Mouse (Mus musculus): ENCODE measurements around the gene Fzr1. TPM values are rescaled to one million over a fixed set of nuclear protein-coding genes. Genes with fewer than 3 reads are reported as not detected.

Fzr1 gene
- total and polyA plus RNA-seq, 2 experiments from 2014 or later, result 47.6 to 48.4 TPM

- ATAC-seq (ENCODE audit: insufficient read depth, low read depth) (no peak), DNase-seq (ENCODE audit: low spot score) (no peak)
- Histone ChIP-seq H3K27me3 (ENCODE audit: control insufficient read depth, insufficient read depth, low read length) (no peaks in the 10 kb centered on the region), H3K4me1 (ENCODE audit: control insufficient read depth, insufficient read depth) (peaks cover 17% of the 10 kb centered on the region), H3K4me2 (ENCODE audit: low read depth, low read length) (no peak overlapping the region), H3K4me3 (ENCODE audit: low read depth, low read length) (no peak overlapping the region), H3K9ac (replicated peaks; ENCODE audit: low read depth, low read length) (no peak overlapping the region), H3K9me3 (replicated peaks; ENCODE audit: control insufficient read depth, low read length) (no peaks in the 10 kb centered on the region), H3K27ac (ENCODE audit: low read depth) (no peak overlapping the region), H3K36me3 (replicated peaks; ENCODE audit: control insufficient read depth, insufficient read depth, low read length) (peaks cover 34% of the 10 kb centered on the region)
- no peak for TF ChIP-seq EP300 (IDR thresholded peaks at IDR 0.05; ENCODE audit: low read depth)
- no peak for TF ChIP-seq CTCF (IDR thresholded peaks at IDR 0.05; ENCODE audit: low read depth)
- WGBS, result 91% methylated on average over 10 of the region's 10 CpGs
Observed at GRCm38 (mm10) chr10:81375322-81375721, 3.0 kb downstream of the Fzr1 start.

GRCm38 (mm10) chr10:81367207-81367495 lies 11.2 kb downstream of the Fzr1 start:
- H3K9ac ChIP-seq (replicated peaks; ENCODE audit: low read depth, low read length), result no peak overlapping the region
- H3K4me2 ChIP-seq (ENCODE audit: low read depth, low read length), result no peak overlapping the region
- peaks cover 3% of the 10 kb centered on the region; the same call in 1 of the 2 replicates for H3K27me3 ChIP-seq (ENCODE audit: control insufficient read depth, insufficient read depth, low read length)
- DNase-seq (ENCODE audit: low spot score), result no peak
- H3K4me1 ChIP-seq (ENCODE audit: control insufficient read depth, insufficient read depth), result peaks cover 29% of the 10 kb centered on the region
- no peak overlapping the region for H3K27ac ChIP-seq (ENCODE audit: low read depth)
- no peak for ATAC-seq (ENCODE audit: insufficient read depth, low read depth)
- peaks cover 53% of the 10 kb centered on the region for H3K36me3 ChIP-seq (replicated peaks; ENCODE audit: control insufficient read depth, insufficient read depth, low read length)
- H3K9me3 ChIP-seq (replicated peaks; ENCODE audit: control insufficient read depth, low read length), result no peaks in the 10 kb centered on the region
- H3K4me3 ChIP-seq (ENCODE audit: low read depth, low read length), result no peak overlapping the region
- WGBS, result 92% methylated on average over 6 of the region's 6 CpGs
- TF ChIP-seq EP300 (IDR thresholded peaks at IDR 0.05; ENCODE audit: low read depth), result no peak
- no peak for TF ChIP-seq CTCF (IDR thresholded peaks at IDR 0.05; ENCODE audit: low read depth)

- H3K36me3 ChIP-seq (replicated peaks; ENCODE audit: control insufficient read depth, insufficient read depth, low read length), result peaks cover 53% of the 10 kb centered on the region
- no peaks in the 10 kb centered on the region for H3K9me3 ChIP-seq (replicated peaks; ENCODE audit: control insufficient read depth, low read length)
- peaks cover 3% of the 10 kb centered on the region; the same call in 1 of the 2 replicates for H3K27me3 ChIP-seq (ENCODE audit: control insufficient read depth, insufficient read depth, low read length)
- DNase-seq (ENCODE audit: low spot score) (no peak), ATAC-seq (ENCODE audit: insufficient read depth, low read depth) (no peak)
- peaks cover 31% of the 10 kb centered on the region for H3K4me1 ChIP-seq (ENCODE audit: control insufficient read depth, insufficient read depth)
- no peak overlapping the region for H3K27ac ChIP-seq (ENCODE audit: low read depth)
- no peak for TF ChIP-seq EP300 (IDR thresholded peaks at IDR 0.05; ENCODE audit: low read depth)
- no peak for TF ChIP-seq CTCF (IDR thresholded peaks at IDR 0.05; ENCODE audit: low read depth)
- no peak overlapping the region for H3K9ac ChIP-seq (replicated peaks; ENCODE audit: low read depth, low read length)
- 44% methylated on average over 6 of the region's 6 CpGs for WGBS
- H3K4me2 ChIP-seq (ENCODE audit: low read depth, low read length), result no peak overlapping the region
- H3K4me3 ChIP-seq (ENCODE audit: low read depth, low read length), result no peak overlapping the region
Observed at GRCm38 (mm10) chr10:81366477-81367206, 11.7 kb downstream of the Fzr1 start.

GRCm38 (mm10) chr10:81365672-81366476 lies 12.4 kb downstream of the Fzr1 start, which contains the start of gene 4930404N11Rik:
TSS of gene 4930404N11Rik (minus strand) at chr10:81365816.
- H3K4me2 ChIP-seq (ENCODE audit: low read depth, low read length), result peak within 1 kb of the TSS; percentile 68
- H3K4me1 ChIP-seq (ENCODE audit: control insufficient read depth, insufficient read depth), result peaks cover 31% of the 10 kb centered on the region
- WGBS, result 31% methylated on average over 12 of the region's 12 CpGs
- no peak for DNase-seq (ENCODE audit: low spot score)
- H3K36me3 ChIP-seq (replicated peaks; ENCODE audit: control insufficient read depth, insufficient read depth, low read length), result peaks cover 53% of the 10 kb centered on the region
- H3K4me3 ChIP-seq (ENCODE audit: low read depth, low read length), result peak within 1 kb of the TSS; percentile 41
- no peak within 1 kb of the TSS for H3K27ac ChIP-seq (ENCODE audit: low read depth)
- no peak for ATAC-seq (ENCODE audit: insufficient read depth, low read depth)
- TF ChIP-seq EP300 (IDR thresholded peaks at IDR 0.05; ENCODE audit: low read depth) (no peak), CTCF (IDR thresholded peaks at IDR 0.05; ENCODE audit: low read depth) (no peak)
- no peaks in the 10 kb centered on the region for H3K9me3 ChIP-seq (replicated peaks; ENCODE audit: control insufficient read depth, low read length)
- H3K9ac ChIP-seq (replicated peaks; ENCODE audit: low read depth, low read length), result 0 out of 2 replicates have a peak within 1 kb of the TSS, but pooled peaks have one; percentile 51
- H3K27me3 ChIP-seq (ENCODE audit: control insufficient read depth, insufficient read depth, low read length), result peaks cover 3% of the 10 kb centered on the region; the same call in 1 of the 2 replicates

- Histone ChIP-seq H3K4me2 (ENCODE audit: low read depth, low read length) (peak overlapping the region; percentile 68; the same call in 1 of the 2 replicates), H3K27me3 (ENCODE audit: control insufficient read depth, insufficient read depth, low read length) (peaks cover 3% of the 10 kb centered on the region; the same call in 1 of the 2 replicates), H3K27ac (ENCODE audit: low read depth) (no peak overlapping the region), H3K4me3 (ENCODE audit: low read depth, low read length) (no peak overlapping the region), H3K36me3 (replicated peaks; ENCODE audit: control insufficient read depth, insufficient read depth, low read length) (peaks cover 46% of the 10 kb centered on the region), H3K4me1 (ENCODE audit: control insufficient read depth, insufficient read depth) (peaks cover 31% of the 10 kb centered on the region), H3K9me3 (replicated peaks; ENCODE audit: control insufficient read depth, low read length) (no peaks in the 10 kb centered on the region), H3K9ac (replicated peaks; ENCODE audit: low read depth, low read length) (no peak overlapping the region)
- ATAC-seq (ENCODE audit: insufficient read depth, low read depth), result no peak
- no peak for TF ChIP-seq CTCF (IDR thresholded peaks at IDR 0.05; ENCODE audit: low read depth)
- peak; percentile 54; the same call in 1 of the 2 replicates for TF ChIP-seq EP300 (IDR thresholded peaks at IDR 0.05; ENCODE audit: low read depth)
- no peak for DNase-seq (ENCODE audit: low spot score)
- 42% methylated on average over 4 of the region's 4 CpGs for WGBS
Observed at GRCm38 (mm10) chr10:81365073-81365472, 13.2 kb downstream of the Fzr1 start.
